Mouse (Mus musculus) bone marrow macrophage, adult 2 months (primary cell): ENCODE results near the gene Morc4. TPM values are rescaled to one million over a fixed set of nuclear protein-coding genes. Genes with fewer than 3 reads are reported as not detected.

Experiments
- H3K27ac ChIP-seq: 2 replicates; pipeline ENCODE4 v1.5.1; 2012; ENCODE audit warnings: low read depth, low read length; ENCODE audit not compliant: insufficient read depth
- H3K4me1 ChIP-seq: 2 replicates; pipeline ENCODE4 v1.6.1; 2012; ENCODE audit warnings: low read length; ENCODE audit not compliant: control insufficient read depth, insufficient read depth
- H3K4me3 ChIP-seq: 2 replicates; pipeline ENCODE4 v1.5.1; 2012; ENCODE audit warnings: mild to moderate bottlenecking, low read length, moderate library complexity; ENCODE audit not compliant: insufficient read depth
- CTCF ChIP-seq: IDR thresholded peaks from 2 replicates; pipeline ENCODE4 v1.5.1; 2012; ENCODE audit warnings: low read depth, mild to moderate bottlenecking, low read length, moderate library complexity
- POLR2A ChIP-seq: IDR thresholded peaks from 2 replicates; pipeline ENCODE4 v1.6.1; 2012; ENCODE audit warnings: mild to moderate bottlenecking, low read depth, low read length, borderline replicate concordance
- polyA plus RNA-seq: library from polyadenylated mRNA; stranded (reverse); fragments of >200 nt; gene quantifications from 2 replicates; pipeline ENCODE4 v1.2.4, GENCODE M21; 2012; ENCODE audit not compliant: missing spikeins, insufficient read depth, insufficient read length

The Morc4 gene
- polyA plus RNA-seq, 1 experiment: 0.99 TPM

- TF ChIP-seq CTCF: no peak
- TF ChIP-seq POLR2A: no peak
- no peaks in the 10 kb centered on the region for H3K4me1 ChIP-seq
- H3K27ac ChIP-seq: no peak within 1 kb of the TSS
- no peak within 1 kb of the TSS for H3K4me3 ChIP-seq
These were observed 89.0 kb downstream of the Morc4 start, which contains the start of gene Ripply1 for GRCm38 (mm10) chrX:139782278-139783044. Gene Ripply1, minus strand, starts transcription at chrX:139782353.

GRCm38 (mm10) chrX:139781563-139781962 is 89.9 kb downstream of the Morc4 start:
- TF ChIP-seq CTCF (no peak), POLR2A (no peak)
- Histone ChIP-seq H3K27ac (no peak overlapping the region), H3K4me3 (no peak overlapping the region), H3K4me1 (no peaks in the 10 kb centered on the region)

GRCm38 (mm10) chrX:139780988-139781387 is 90.5 kb downstream of the Morc4 start:
- TF ChIP-seq POLR2A: no peak
- no peak for TF ChIP-seq CTCF
- Histone ChIP-seq H3K4me1 (no peaks in the 10 kb centered on the region), H3K27ac (no peak overlapping the region), H3K4me3 (no peak overlapping the region)

GRCm38 (mm10) chrX:139779401-139779800 is 92.1 kb downstream of the Morc4 start:
- Histone ChIP-seq H3K4me3 (no peak overlapping the region), H3K4me1 (no peaks in the 10 kb centered on the region), H3K27ac (no peak overlapping the region)
- TF ChIP-seq POLR2A (no peak), CTCF (no peak)

- TF ChIP-seq POLR2A (no peak), CTCF (no peak)
These were observed 92.6 kb downstream of the Morc4 start for GRCm38 (mm10) chrX:139778886-139779285.

GRCm38 (mm10) chrX:139777357-139777756 is 94.1 kb downstream of the Morc4 start:
- no peak overlapping the region for H3K4me3 ChIP-seq
- TF ChIP-seq POLR2A: no peak
- TF ChIP-seq CTCF: no peak
- H3K27ac ChIP-seq: no peak overlapping the region
- no peaks in the 10 kb centered on the region for H3K4me1 ChIP-seq

More at GRCm38 (mm10) chrX:139778886-139779285, 92.6 kb downstream of the Morc4 start:
- H3K4me3 ChIP-seq: no peak overlapping the region
- no peak overlapping the region for H3K27ac ChIP-seq
- no peaks in the 10 kb centered on the region for H3K4me1 ChIP-seq

- H3K4me1 ChIP-seq: no peaks in the 10 kb centered on the region
- no peak for TF ChIP-seq CTCF
- TF ChIP-seq POLR2A: no peak
- H3K4me3 ChIP-seq: no peak overlapping the region
- H3K27ac ChIP-seq: no peak overlapping the region
These were observed 96.3 kb downstream of the Morc4 start for GRCm38 (mm10) chrX:139775084-139775612.

- TF ChIP-seq CTCF: no peak
- TF ChIP-seq POLR2A: no peak
- no peak overlapping the region for H3K27ac ChIP-seq
- no peaks in the 10 kb centered on the region for H3K4me1 ChIP-seq
- H3K4me3 ChIP-seq: no peak overlapping the region
These were observed 97.0 kb downstream of the Morc4 start for GRCm38 (mm10) chrX:139774309-139775083.

Other genes with a start within 250 kb of the Morc4 start
- gene Tbc1d8b, start 186.7 kb downstream of the Morc4 start, polyA plus RNA-seq: 3.6 and 5.4 TPM in 2 replicates
- 4.8 TPM in 1 of 2 replicates, not detected in the other for gene Gm15013, start 157.2 kb downstream of the Morc4 start, polyA plus RNA-seq
- not detected in 2 replicates for gene Ripply1, start 89.3 kb downstream of the Morc4 start, polyA plus RNA-seq
- gene Cldn2, start 70.8 kb downstream of the Morc4 start, polyA plus RNA-seq: not detected in 2 replicates
- 7.1 and 8.3 TPM in 2 replicates for gene Rbm41, start 126.9 kb upstream of the Morc4 start, polyA plus RNA-seq
- not detected in 2 replicates for gene Nup62cl, start 191.0 kb upstream of the Morc4 start, polyA plus RNA-seq
- gene Pih1h3b, start 191.2 kb upstream of the Morc4 start, polyA plus RNA-seq: not detected in 2 replicates